Mouse (Mus musculus) C2C12 (cell line): ENCODE data around the gene Sdc4. TPM values are rescaled to one million over a fixed set of nuclear protein-coding genes. Genes with fewer than 3 reads are reported as not detected.

Experiments
- H3K27me3 ChIP-seq: one replicate; pipeline ENCODE4 v1.6.1; 2011; ENCODE audit not compliant: control insufficient read depth, insufficient read depth, insufficient read length
- H3K36me3 ChIP-seq: one replicate; pipeline ENCODE4 v1.6.1; 2011; ENCODE audit not compliant: control insufficient read depth, insufficient read depth
- H3K4me3 ChIP-seq: one replicate; pipeline ENCODE4 v1.5.1; 2011; ENCODE audit warnings: mild to moderate bottlenecking, control low read depth; ENCODE audit not compliant: poor library complexity, insufficient read depth, severe bottlenecking
- H3K79me2 ChIP-seq: one replicate; pipeline ENCODE4 v1.6.1; 2011; ENCODE audit not compliant: control insufficient read depth, insufficient read depth
- H3K79me3 ChIP-seq: one replicate; pipeline ENCODE4 v1.6.1; 2011; ENCODE audit warnings: low read depth, control low read depth
- H3ac ChIP-seq: one replicate; pipeline ENCODE3; 2011; ENCODE audit warnings: low read depth; ENCODE audit not compliant: control insufficient read depth, insufficient read length
- CEBPB ChIP-seq: IDR thresholded peaks from one replicate; pipeline ENCODE4 v1.6.1; 2011; ENCODE audit warnings: low read depth, mild to moderate bottlenecking, control low read depth, moderate library complexity
- CTCF ChIP-seq: IDR thresholded peaks from one replicate; pipeline ENCODE4 v1.5.1; 2011; ENCODE audit not compliant: control insufficient read depth, insufficient read depth, insufficient read length
- FOSL1 ChIP-seq: IDR thresholded peaks from one replicate; pipeline ENCODE4 v1.8.0; 2011; ENCODE audit warnings: mild to moderate bottlenecking, low read length; ENCODE audit not compliant: poor library complexity, insufficient read depth, severe bottlenecking
- MAX ChIP-seq: IDR thresholded peaks from one replicate; pipeline ENCODE4 v1.6.1; 2011; ENCODE audit warnings: mild to moderate bottlenecking, control low read depth
- MYOD1 ChIP-seq: IDR thresholded peaks from one replicate; pipeline ENCODE4 v1.6.1; 2011; ENCODE audit warnings: low read depth; ENCODE audit not compliant: control insufficient read depth, insufficient read length
- MYOG ChIP-seq: IDR thresholded peaks from one replicate; pipeline ENCODE4 v1.6.1; 2011; ENCODE audit not compliant: control insufficient read depth, insufficient read length; ENCODE audit errors: extremely low read depth
- USF1 ChIP-seq: IDR thresholded peaks from one replicate; pipeline ENCODE4 v1.6.1; 2011; ENCODE audit warnings: low read depth, mild to moderate bottlenecking, control low read depth, moderate library complexity
- polyA plus RNA-seq: library from polyadenylated mRNA; unstranded; fragments of >200 nt; fragmentation: generic; extraction: Trizol; gene quantifications from one replicate; pipeline ENCODE4 v1.2.1, GENCODE M21; 2012; ENCODE audit warnings: missing spikeins

Gene Sdc4
- polyA plus RNA-seq, 1 experiment, result 124 TPM

- Histone ChIP-seq H3K79me2 (no peaks in the 10 kb centered on the region), H3K36me3 (peaks cover 23% of the 10 kb centered on the region), H3K4me3 (no peak within 1 kb of the TSS), H3K27me3 (no peaks in the 10 kb centered on the region), H3ac (no peak within 1 kb of the TSS), H3K79me3 (no peaks in the 10 kb centered on the region)
- TF ChIP-seq FOSL1 (no peak), CTCF (no peak), MYOG (no peak), MAX (no peak), CEBPB (no peak), MYOD1 (no peak), USF1 (no peak)
Measured at GRCm38 (mm10) chr2:164473624-164474023, 29.9 kb upstream of the Sdc4 start, which contains the start of gene Trp53tg5. Gene Trp53tg5, minus strand, starts transcription at chr2:164473724.

- Histone ChIP-seq H3K79me3 (no peaks in the 10 kb centered on the region), H3ac (no peak overlapping the region), H3K27me3 (no peaks in the 10 kb centered on the region), H3K79me2 (no peaks in the 10 kb centered on the region), H3K36me3 (peaks cover 34% of the 10 kb centered on the region), H3K4me3 (no peak overlapping the region)
- TF ChIP-seq CTCF, result peak; percentile 11
- no peak for TF ChIP-seq CEBPB
Measured at GRCm38 (mm10) chr2:164470254-164470653, 26.6 kb upstream of the Sdc4 start.

- peaks cover 14% of the 10 kb centered on the region for H3K79me3 ChIP-seq
- TF ChIP-seq CTCF (no peak), FOSL1 (no peak), MYOG (no peak), MAX (no peak), CEBPB (no peak), USF1 (no peak), MYOD1 (no peak)
- H3K27me3 ChIP-seq, result no peaks in the 10 kb centered on the region
- no peak overlapping the region for H3ac ChIP-seq
- H3K4me3 ChIP-seq, result no peak overlapping the region
- peaks cover 25% of the 10 kb centered on the region for H3K79me2 ChIP-seq
- peaks cover 46% of the 10 kb centered on the region for H3K36me3 ChIP-seq
Measured at GRCm38 (mm10) chr2:164466787-164467186, 23.1 kb upstream of the Sdc4 start.

DNA sequence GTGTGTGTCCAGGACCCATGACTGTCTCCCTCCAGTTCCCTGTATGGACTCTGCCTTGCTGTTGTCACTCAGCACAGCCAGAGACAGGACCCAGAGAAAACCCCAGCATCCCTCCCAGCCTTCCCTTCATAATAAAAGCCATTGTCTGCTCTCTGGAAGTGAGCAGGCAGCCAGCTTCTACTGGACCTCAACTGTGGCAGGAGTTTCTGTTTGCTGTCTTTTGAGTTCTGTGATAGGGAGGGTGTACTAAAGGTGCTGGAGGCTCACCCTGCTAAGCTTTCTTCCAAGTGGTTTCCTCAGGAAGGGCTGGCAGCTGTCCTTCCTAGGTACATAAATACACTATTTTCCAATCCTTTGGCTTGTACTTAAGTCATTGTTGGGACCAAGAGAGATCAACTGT is 21.5 kb upstream of the Sdc4 start:
- H3K36me3 ChIP-seq, result peaks cover 42% of the 10 kb centered on the region
- no peaks in the 10 kb centered on the region for H3K27me3 ChIP-seq
- TF ChIP-seq USF1 (no peak), MYOD1 (no peak), FOSL1 (no peak), MAX (no peak), CTCF (no peak)
- no peak overlapping the region for H3ac ChIP-seq
- no peak overlapping the region for H3K4me3 ChIP-seq
- H3K79me2 ChIP-seq, result peaks cover 33% of the 10 kb centered on the region
- H3K79me3 ChIP-seq, result peaks cover 20% of the 10 kb centered on the region

DNA sequence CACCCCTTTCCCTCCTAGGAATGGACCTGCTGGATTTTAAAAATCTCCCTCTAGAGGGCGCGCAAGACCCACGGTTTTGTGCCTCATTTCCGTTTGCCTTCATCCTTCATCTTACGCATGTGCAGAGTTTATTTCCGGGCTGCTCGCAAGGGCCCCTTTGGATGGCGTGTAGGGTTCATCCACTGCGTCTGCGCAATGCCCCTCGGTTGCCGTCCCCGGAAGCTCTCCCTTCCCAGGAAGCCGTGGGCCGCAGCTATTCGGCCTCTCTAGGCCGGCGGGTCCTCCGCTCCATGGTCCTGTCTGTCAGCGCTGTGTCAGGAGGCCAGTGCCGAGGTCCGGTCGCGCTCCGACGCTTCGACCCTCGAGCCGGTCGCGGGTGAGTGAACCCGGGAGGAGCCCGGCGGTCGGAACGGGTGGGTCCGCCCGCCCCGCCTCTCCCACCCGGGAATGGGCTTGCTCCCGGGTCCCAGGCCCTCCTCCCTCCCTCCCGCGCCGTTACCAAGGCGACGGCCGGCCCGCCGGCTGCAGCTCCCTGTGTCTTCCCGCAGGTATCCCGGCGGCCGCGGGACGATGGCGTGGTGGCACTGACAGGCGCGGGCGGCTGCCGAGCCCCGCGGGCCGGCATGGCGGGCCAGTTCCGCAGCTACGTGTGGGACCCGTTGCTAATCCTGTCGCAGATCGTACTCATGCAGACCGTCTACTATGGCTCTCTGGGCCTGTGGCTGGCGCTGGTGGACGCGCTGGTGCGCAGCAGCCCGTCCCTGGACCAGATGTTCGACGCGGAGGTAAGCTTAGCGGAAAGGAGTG is 17.3 kb upstream of the Sdc4 start, which contains the start of gene Gm20458:
Gene Gm20458 (plus strand): TSS at position 223 of the 807 bp plus-strand sequence.
- Histone ChIP-seq H3ac (peak within 1 kb of the TSS; percentile 88), H3K4me3 (peak within 1 kb of the TSS; percentile 74), H3K36me3 (peaks cover 33% of the 10 kb centered on the region), H3K79me2 (peaks cover 33% of the 10 kb centered on the region), H3K27me3 (no peaks in the 10 kb centered on the region), H3K79me3 (peaks cover 20% of the 10 kb centered on the region)
- TF ChIP-seq FOSL1 (no peak), CEBPB (no peak), USF1 (no peak), CTCF (no peak), MYOG (no peak), MAX (peak; percentile 61), MYOD1 (no peak)

- H3K27me3 ChIP-seq, result no peaks in the 10 kb centered on the region
- H3ac ChIP-seq, result no peak overlapping the region
- no peak for TF ChIP-seq CTCF
- no peak for TF ChIP-seq MYOD1
- TF ChIP-seq FOSL1, result no peak
- no peak for TF ChIP-seq CEBPB
- no peak for TF ChIP-seq MAX
- TF ChIP-seq MYOG, result no peak
- no peak for TF ChIP-seq USF1
- peaks cover 26% of the 10 kb centered on the region for H3K79me2 ChIP-seq
- peaks cover 13% of the 10 kb centered on the region for H3K36me3 ChIP-seq
- H3K79me3 ChIP-seq, result peaks cover 19% of the 10 kb centered on the region
- H3K4me3 ChIP-seq, result no peak overlapping the region
Measured at GRCm38 (mm10) chr2:164458535-164458934, 14.8 kb upstream of the Sdc4 start.
